In genomic region chr6:65778861-65779688, GRCm38 (mm10) we compare ENCODE assay signal across 7 mouse cellular contexts. TPM values are rescaled to one million over a fixed set of nuclear protein-coding genes. Genes with fewer than 3 reads are reported as not detected.
DNase-seq lines count a peak whose midpoint lies in the region; ATAC-seq lines count a peak whose summit lies in the region.

Prdm5 (plus strand) TSS chr6:65778988.

- peak; percentile 89 for ATAC-seq in granulocyte monocyte progenitor cell, adult 5-6 weeks (replicated peaks; ENCODE audit: poor library complexity, severe bottlenecking)
- ATAC-seq in intestine, embryonic 16.5 days: peak; percentile 97
- peak; percentile 94 for ATAC-seq in stomach, embryonic 14.5 days (ENCODE audit: insufficient number of reproducible peaks, insufficient read depth, low FRiP score, low read depth)

- peak within 1 kb of the TSS; percentile 88 for H3K4me2 ChIP-seq in intestine, embryonic 16.5 days (ENCODE audit: low read depth, low read length)
- peak within 1 kb of the TSS; percentile 77 for H3K4me2 ChIP-seq in stomach, embryonic 14.5 days (replicated peaks; ENCODE audit: low read depth, low read length)

- intact Hi-C loops in left cerebral cortex, postnatal 4 days (cut with DNase I): no loop called here

- DNase-seq in adrenal gland, postnatal 36 days: peak; percentile 81 to 89
- peak; percentile 42 for DNase-seq in embryo, embryonic 11.5 days (ENCODE audit: low read depth, low spot score)
- DNase-seq in left cerebral cortex, postnatal 4 days: peak; percentile 75
- peak; percentile 80 for DNase-seq in midbrain, embryonic 10.5 days (ENCODE audit: low spot score)

- no peaks in the 10 kb centered on the region for H3K9me3 ChIP-seq in intestine, embryonic 16.5 days (ENCODE audit: control insufficient read depth, low read length)
- no peaks in the 10 kb centered on the region for H3K9me3 ChIP-seq in midbrain, embryonic 10.5 days (replicated peaks)
- no peaks in the 10 kb centered on the region for H3K9me3 ChIP-seq in stomach, embryonic 14.5 days (ENCODE audit: control insufficient read depth, low read depth, low read length)

- peaks cover 10% of the 10 kb centered on the region for H3K4me1 ChIP-seq in intestine, embryonic 16.5 days (ENCODE audit: control insufficient read depth, insufficient read depth, low read length)
- H3K4me1 ChIP-seq in midbrain, embryonic 10.5 days: peaks cover 27% of the 10 kb centered on the region
- peaks cover 5% of the 10 kb centered on the region for H3K4me1 ChIP-seq in stomach, embryonic 14.5 days (ENCODE audit: control insufficient read depth, insufficient read depth, low read length)

- WGBS in intestine, embryonic 16.5 days: 3% methylated on average over 56 of the region's 56 CpGs
- 6% methylated on average over 56 of the region's 56 CpGs for WGBS in midbrain, embryonic 10.5 days
- WGBS in stomach, embryonic 14.5 days: 4% methylated on average over 54 of the region's 56 CpGs

- H3K36me3 ChIP-seq in intestine, embryonic 16.5 days (ENCODE audit: control insufficient read depth, insufficient read depth, low read length): no peaks in the 10 kb centered on the region
- no peaks in the 10 kb centered on the region for H3K36me3 ChIP-seq in midbrain, embryonic 10.5 days
- no peaks in the 10 kb centered on the region for H3K36me3 ChIP-seq in stomach, embryonic 14.5 days (ENCODE audit: control insufficient read depth, insufficient read depth, low read length)

- H3K27me3 ChIP-seq in intestine, embryonic 16.5 days (replicated peaks; ENCODE audit: control insufficient read depth, insufficient read depth, low read length): no peaks in the 10 kb centered on the region
- H3K27me3 ChIP-seq in midbrain, embryonic 10.5 days (ENCODE audit: low read depth, poor library complexity, severe bottlenecking): no peaks in the 10 kb centered on the region
- no peaks in the 10 kb centered on the region for H3K27me3 ChIP-seq in stomach, embryonic 14.5 days (ENCODE audit: control insufficient read depth, insufficient read depth, low read length)

- H3K9ac ChIP-seq in intestine, embryonic 16.5 days (ENCODE audit: low read depth, low read length): peak within 1 kb of the TSS; percentile 82
- H3K9ac ChIP-seq in stomach, embryonic 14.5 days (replicated peaks; ENCODE audit: low read depth, low read length): peak within 1 kb of the TSS; percentile 70

- H3K27ac ChIP-seq in intestine, embryonic 16.5 days (ENCODE audit: low read length): peak within 1 kb of the TSS; percentile 16; the same call in 1 of the 2 replicates
- H3K27ac ChIP-seq in midbrain, embryonic 10.5 days (replicated peaks): peak within 1 kb of the TSS; percentile 94
- peak within 1 kb of the TSS; percentile 79; the same call in 1 of the 2 replicates for H3K27ac ChIP-seq in stomach, embryonic 14.5 days (ENCODE audit: low read length)

- peak within 1 kb of the TSS; percentile 78 for H3K4me3 ChIP-seq in intestine, embryonic 16.5 days (ENCODE audit: low read length)
- peak within 1 kb of the TSS; percentile 73 for H3K4me3 ChIP-seq in midbrain, embryonic 10.5 days
- peak within 1 kb of the TSS; percentile 60 for H3K4me3 ChIP-seq in stomach, embryonic 14.5 days (ENCODE audit: low read depth, low read length)

RNA-seq across cellular contexts. Expression of gene Prdm5, which starts in this region (rescaled TPM):
- total RNA-seq in adrenal gland, postnatal 36 days (2021): 10 to 100 TPM; 14.8 to 17.0 TPM
- total RNA-seq in granulocyte monocyte progenitor cell, adult 5-6 weeks (2014; fragmentation: Nextera tagmentation): 18.3 and 25.9 TPM in 2 replicates
- total RNA-seq in granulocyte monocyte progenitor cell, adult 5-6 weeks (2017): 17.9 and 25.9 TPM in 2 replicates
- 9.1 and 9.2 TPM in 2 replicates for polyA plus RNA-seq in intestine, embryonic 16.5 days (2015; fragmentation: Nextera tagmentation; extraction: Ambion mirVana)
- total RNA-seq in left cerebral cortex, postnatal 4 days (2021): 1 to 10 TPM; 5.0 to 5.1 TPM
- polyA plus RNA-seq in midbrain, embryonic 10.5 days (2016; fragmentation: Nextera tagmentation; extraction: Ambion mirVana): 17.0 and 19.7 TPM in 2 replicates
- polyA plus RNA-seq in stomach, embryonic 14.5 days (2014; fragmentation: Nextera tagmentation; extraction: Ambion mirVana): 27.0 and 28.7 TPM in 2 replicates

Comparison
In these comparisons a context has a peak if more than half of its experiments do, and no peak if none do; other contexts are left out.
1. Peak in every context shown above with its lines: DNase-seq, ATAC-seq, H3K4me3 ChIP-seq and H3K27ac ChIP-seq.
2. H3K27ac ChIP-seq: peak in every context shown above with its lines; median percentile 94 in midbrain, embryonic 10.5 days; 79 in stomach, embryonic 14.5 days; 16 in intestine, embryonic 16.5 days.